Mouse (Mus musculus) CD4-positive, CD25-positive, alpha-beta regulatory T cell, adult 4 months (primary cell): ENCODE measurements around the gene Cxcl12. TPM values are rescaled to one million over a fixed set of nuclear protein-coding genes. Genes with fewer than 3 reads are reported as not detected.

ENCODE experiments used
- ATAC-seq: one replicate; pipeline ENCODE4 v1.8.0; 2017
- polyA plus RNA-seq, 2 experiments: library from polyadenylated mRNA; unstranded; fragments of 100-300 nt; shearing (Covaris generic); gene quantifications; one replicate each; pipeline ENCODE4 v1.2.1; 2017

The Cxcl12 gene
- polyA plus RNA-seq, result not detected

GRCm38 (mm10) chr6:117168321-117169011 lies at the start of gene Cxcl12:
Gene Cxcl12, plus strand, starts transcription at chr6:117168535.
- no peak for ATAC-seq

- no peak for ATAC-seq
Observed at GRCm38 (mm10) chr6:117122074-117122473, 46.3 kb upstream of the Cxcl12 start.

GRCm38 (mm10) chr6:117126356-117126755 lies 42.0 kb upstream of the Cxcl12 start:
- no peak for ATAC-seq

- no peak for ATAC-seq
Observed at GRCm38 (mm10) chr6:117129443-117129842, 38.9 kb upstream of the Cxcl12 start.

- no peak for ATAC-seq
Observed at GRCm38 (mm10) chr6:117130680-117131111, 37.6 kb upstream of the Cxcl12 start.

GRCm38 (mm10) chr6:117134526-117134925 lies 33.8 kb upstream of the Cxcl12 start:
- no peak for ATAC-seq

GRCm38 (mm10) chr6:117137735-117138134 lies 30.6 kb upstream of the Cxcl12 start:
- ATAC-seq, result no peak

GRCm38 (mm10) chr6:117140907-117141306 lies 27.4 kb upstream of the Cxcl12 start:
- ATAC-seq, result no peak

GRCm38 (mm10) chr6:117146951-117147350 lies 21.4 kb upstream of the Cxcl12 start:
- ATAC-seq, result no peak

GRCm38 (mm10) chr6:117151484-117152149 lies 16.7 kb upstream of the Cxcl12 start:
- no peak for ATAC-seq

GRCm38 (mm10) chr6:117153046-117153445 lies 15.3 kb upstream of the Cxcl12 start:
- ATAC-seq, result no peak

GRCm38 (mm10) chr6:117156846-117157245 lies 11.5 kb upstream of the Cxcl12 start:
- no peak for ATAC-seq

- no peak for ATAC-seq
Observed at GRCm38 (mm10) chr6:117159710-117160690, 8.3 kb upstream of the Cxcl12 start.

GRCm38 (mm10) chr6:117163486-117163885 lies 4.8 kb upstream of the Cxcl12 start:
- ATAC-seq, result no peak

GRCm38 (mm10) chr6:117166581-117167425 lies 1.5 kb upstream of the Cxcl12 start:
- no peak for ATAC-seq

GRCm38 (mm10) chr6:117167426-117167730 lies 957 bp upstream of the Cxcl12 start:
- no peak for ATAC-seq

- no peak for ATAC-seq
Observed at GRCm38 (mm10) chr6:117169051-117169909, 945 bp downstream of the Cxcl12 start.

GRCm38 (mm10) chr6:117169910-117170747 lies 1.8 kb downstream of the Cxcl12 start:
- no peak for ATAC-seq

- ATAC-seq, result no peak
Observed at GRCm38 (mm10) chr6:117172358-117172757, 4.0 kb downstream of the Cxcl12 start.

GRCm38 (mm10) chr6:117173876-117174275 lies 5.5 kb downstream of the Cxcl12 start:
- ATAC-seq, result no peak
